Mouse (Mus musculus): ENCODE results near the gene Ucp1. TPM values are rescaled to one million over a fixed set of nuclear protein-coding genes. Genes with fewer than 3 reads are reported as not detected.

The Ucp1 gene
- polyA plus RNA-seq, 2 experiments = not detected

DNA sequence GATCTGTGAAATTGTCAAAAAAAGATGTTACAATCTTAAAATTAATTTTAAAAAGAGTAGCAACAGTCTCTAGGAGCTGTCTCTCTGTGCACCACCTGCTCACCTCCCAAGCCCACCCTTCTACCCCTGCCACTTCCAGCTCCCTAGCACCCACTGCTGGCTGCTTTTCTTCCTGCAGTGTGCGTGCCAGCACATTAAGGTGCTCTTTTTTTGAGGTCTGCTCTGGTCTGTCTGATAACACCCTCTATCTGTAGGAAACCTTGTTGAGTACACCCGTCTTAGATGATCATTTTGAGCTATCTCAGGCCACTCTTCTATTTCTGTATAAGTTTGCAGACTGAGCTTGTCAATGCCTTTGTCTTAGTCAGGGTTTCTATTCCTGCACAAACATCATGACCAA, 32.9 kb downstream of the Ucp1 start:
- ATAC-seq (ENCODE audit: insufficient read depth) (peak; percentile 79), DNase-seq (ENCODE audit: low read depth in 3 of 3, low spot score in 3 of 3) (no peak)
- peak; percentile 65 for TF ChIP-seq CTCF (IDR thresholded peaks at IDR 0.05; ENCODE audit: low read depth)
- no peak for TF ChIP-seq EP300 (IDR thresholded peaks at IDR 0.05; ENCODE audit: low read depth)
- Histone ChIP-seq H3K9me3 (ENCODE audit: control insufficient read depth, low read length) (no peaks in the 10 kb centered on the region), H3K27ac (no peak overlapping the region), H3K4me3 (ENCODE audit: insufficient read depth in 1 of 2, low read depth in 2 of 2, low read length in 2 of 2) (no peak overlapping the region), H3K36me3 (replicated peaks; ENCODE audit: control insufficient read depth, insufficient read depth, low read depth) (peaks cover 5% of the 10 kb centered on the region), H3K9ac (replicated peaks) (no peak overlapping the region), H3K27me3 (ENCODE audit: control insufficient read depth, insufficient read depth, low read length) (no peaks in the 10 kb centered on the region), H3K4me2 (ENCODE audit: low read depth) (no peak overlapping the region), H3K4me1 (replicated peaks; ENCODE audit: control insufficient read depth in 2 of 2, insufficient read depth in 2 of 2, low read length in 1 of 2) (peaks cover 0 to 2% of the 10 kb centered on the region in 2 experiments; a peak in 1 of 4 replicates)
- 34% methylated on average over 2 of the region's 2 CpGs for WGBS (ENCODE audit: insufficient replicate concordance)

DNA sequence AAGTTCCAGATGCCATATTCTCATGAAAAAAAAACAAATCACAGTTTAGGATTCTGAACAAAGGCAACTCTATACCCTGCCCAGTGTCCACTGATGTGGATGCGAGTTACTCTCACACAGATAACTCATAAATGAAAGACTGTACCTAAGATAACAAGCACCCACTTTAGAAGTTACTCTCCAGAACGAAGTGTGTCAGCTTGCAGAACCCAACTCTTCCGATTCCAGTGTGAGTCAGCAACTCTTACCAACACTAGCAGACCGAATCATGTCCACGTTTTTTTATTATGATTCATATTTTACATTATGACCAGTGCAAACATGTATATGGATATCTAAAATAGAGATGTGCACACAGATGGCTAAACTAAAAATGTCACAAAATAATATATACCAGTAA, 37.7 kb downstream of the Ucp1 start:
- WGBS (ENCODE audit: insufficient replicate concordance) = 68% methylated on average over 5 of the region's 5 CpGs
- no peak for DNase-seq (ENCODE audit: low read depth in 3 of 3, low spot score in 3 of 3)
- Histone ChIP-seq H3K4me1 (replicated peaks; ENCODE audit: control insufficient read depth in 2 of 2, insufficient read depth in 2 of 2, low read length in 1 of 2) (peaks cover 3 to 4% of the 10 kb centered on the region in 2 experiments; a peak in 2 of 4 replicates), H3K36me3 (replicated peaks; ENCODE audit: control insufficient read depth, insufficient read depth, low read depth) (no peaks in the 10 kb centered on the region; the same call in 1 of the 2 replicates), H3K4me2 (ENCODE audit: low read depth) (no peak overlapping the region), H3K4me3 (ENCODE audit: insufficient read depth in 1 of 2, low read depth in 2 of 2, low read length in 2 of 2) (no peak overlapping the region), H3K9me3 (ENCODE audit: control insufficient read depth, low read length) (no peaks in the 10 kb centered on the region), H3K27ac (no peak overlapping the region), H3K27me3 (ENCODE audit: control insufficient read depth, insufficient read depth, low read length) (no peaks in the 10 kb centered on the region), H3K9ac (replicated peaks) (no peak overlapping the region)
- TF ChIP-seq EP300 (IDR thresholded peaks at IDR 0.05; ENCODE audit: low read depth) (no peak), CTCF (IDR thresholded peaks at IDR 0.05; ENCODE audit: low read depth) (no peak)
- ATAC-seq (ENCODE audit: insufficient read depth) = no peak

DNA sequence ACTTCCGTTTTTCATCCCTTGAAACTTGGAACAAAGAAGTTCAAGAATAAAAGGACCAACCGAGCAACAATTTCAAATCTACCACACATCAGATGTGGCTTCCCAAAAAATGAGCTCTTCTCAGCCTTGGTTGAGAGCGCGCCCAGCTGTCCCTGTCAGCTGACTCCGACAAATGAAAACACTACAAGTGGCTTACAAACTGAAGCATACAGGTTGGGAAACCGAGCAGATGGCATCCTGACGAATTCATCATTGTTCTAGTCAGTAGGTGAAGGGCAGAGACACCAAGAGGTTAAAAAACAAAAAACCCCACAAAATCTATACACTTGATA, 41.4 kb downstream of the Ucp1 start:
- TF ChIP-seq EP300 (IDR thresholded peaks at IDR 0.05; ENCODE audit: low read depth) = no peak
- no peak for TF ChIP-seq CTCF (IDR thresholded peaks at IDR 0.05; ENCODE audit: low read depth)
- Histone ChIP-seq H3K4me3 (ENCODE audit: insufficient read depth in 1 of 2, low read depth in 2 of 2, low read length in 2 of 2) (peak overlapping the region; percentile 87 to 97), H3K9ac (replicated peaks) (peak overlapping the region; percentile 83), H3K36me3 (replicated peaks; ENCODE audit: control insufficient read depth, insufficient read depth, low read depth) (no peaks in the 10 kb centered on the region; the same call in 1 of the 2 replicates), H3K27me3 (ENCODE audit: control insufficient read depth, insufficient read depth, low read length) (no peaks in the 10 kb centered on the region), H3K27ac (peak overlapping the region; percentile 54; the same call in 1 of the 2 replicates), H3K4me1 (replicated peaks; ENCODE audit: control insufficient read depth in 2 of 2, insufficient read depth in 2 of 2, low read length in 1 of 2) (peaks cover 6 to 7% of the 10 kb centered on the region in 2 experiments; a peak in 2 of 4 replicates), H3K9me3 (ENCODE audit: control insufficient read depth, low read length) (no peaks in the 10 kb centered on the region), H3K4me2 (ENCODE audit: low read depth) (peak overlapping the region; percentile 98)
- no peak for ATAC-seq (ENCODE audit: insufficient read depth)
- 7% methylated on average over 7 of the region's 7 CpGs for whole genome bisulfite sequencing (ENCODE audit: insufficient replicate concordance)
- DNase-seq (ENCODE audit: low read depth in 3 of 3, low spot score in 3 of 3) = no peak

DNA sequence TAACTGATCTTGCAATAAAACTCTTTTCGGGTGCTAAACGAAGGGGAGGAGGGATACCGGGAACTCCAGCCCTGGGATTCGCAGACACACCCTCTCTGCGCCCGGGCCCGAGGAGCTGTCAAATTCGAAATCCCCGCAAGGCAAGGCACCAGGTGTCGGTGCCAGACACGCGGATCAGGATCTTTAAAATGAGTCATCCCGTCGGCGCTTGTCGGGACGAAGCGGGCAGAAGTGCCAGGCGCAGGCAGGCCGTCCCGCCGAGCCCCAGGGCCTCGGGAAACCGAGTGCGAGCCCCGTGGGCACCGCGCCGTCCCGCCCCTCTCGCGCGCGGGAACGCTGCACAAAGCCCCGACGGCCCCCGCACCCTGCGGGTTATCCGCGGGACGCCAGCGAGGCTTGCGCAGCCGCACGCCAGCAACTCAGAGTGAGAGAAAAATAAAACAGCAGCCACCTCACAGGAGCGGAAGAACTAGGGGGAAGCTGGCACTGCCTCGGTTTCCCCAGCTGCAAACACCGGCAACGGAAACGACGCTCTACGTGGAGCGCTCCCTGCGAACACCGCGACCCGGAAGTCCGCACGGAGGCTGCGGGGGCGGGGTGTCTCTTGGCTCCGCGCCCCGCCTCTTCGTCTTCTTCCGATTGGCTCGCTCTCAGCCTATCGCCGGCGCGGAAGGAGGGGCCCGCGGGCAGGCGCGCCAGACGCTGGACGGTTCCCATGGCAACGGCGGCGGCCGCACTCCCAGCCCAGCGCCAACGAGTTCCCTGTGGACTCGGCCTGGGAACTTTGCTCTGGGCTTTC, 41.9 kb downstream of the Ucp1 start, which contains the start of gene Elmod2:
Gene Elmod2, minus strand, starts transcription at position 588 of the 799 bp plus-strand sequence.
- peak within 1 kb of the TSS; percentile 83 for H3K9ac ChIP-seq (replicated peaks)
- H3K36me3 ChIP-seq (replicated peaks; ENCODE audit: control insufficient read depth, insufficient read depth, low read depth) = no peaks in the 10 kb centered on the region; the same call in 1 of the 2 replicates
- DNase-seq (ENCODE audit: low read depth in 3 of 3, low spot score in 3 of 3) = peak; percentile 91 to 93 (median 92)
- peak within 1 kb of the TSS; percentile 98 for H3K4me2 ChIP-seq (ENCODE audit: low read depth)
- TF ChIP-seq CTCF (IDR thresholded peaks at IDR 0.05; ENCODE audit: low read depth) (no peak), EP300 (IDR thresholded peaks at IDR 0.05; ENCODE audit: low read depth) (no peak)
- peak; percentile 100 for ATAC-seq (ENCODE audit: insufficient read depth)
- H3K27ac ChIP-seq = peak within 1 kb of the TSS; percentile 54
- H3K9me3 ChIP-seq (ENCODE audit: control insufficient read depth, low read length) = no peaks in the 10 kb centered on the region
- peaks cover 6 to 7% of the 10 kb centered on the region in 2 experiments; a peak in 2 of 4 replicates for H3K4me1 ChIP-seq (replicated peaks; ENCODE audit: control insufficient read depth in 2 of 2, insufficient read depth in 2 of 2, low read length in 1 of 2)
- no peaks in the 10 kb centered on the region for H3K27me3 ChIP-seq (ENCODE audit: control insufficient read depth, insufficient read depth, low read length)
- peak within 1 kb of the TSS; percentile 87 to 97 for H3K4me3 ChIP-seq (ENCODE audit: insufficient read depth in 1 of 2, low read depth in 2 of 2, low read length in 2 of 2)
- under 1% methylated on average over 84 of the region's 85 CpGs for whole genome bisulfite sequencing (ENCODE audit: insufficient replicate concordance)

DNA sequence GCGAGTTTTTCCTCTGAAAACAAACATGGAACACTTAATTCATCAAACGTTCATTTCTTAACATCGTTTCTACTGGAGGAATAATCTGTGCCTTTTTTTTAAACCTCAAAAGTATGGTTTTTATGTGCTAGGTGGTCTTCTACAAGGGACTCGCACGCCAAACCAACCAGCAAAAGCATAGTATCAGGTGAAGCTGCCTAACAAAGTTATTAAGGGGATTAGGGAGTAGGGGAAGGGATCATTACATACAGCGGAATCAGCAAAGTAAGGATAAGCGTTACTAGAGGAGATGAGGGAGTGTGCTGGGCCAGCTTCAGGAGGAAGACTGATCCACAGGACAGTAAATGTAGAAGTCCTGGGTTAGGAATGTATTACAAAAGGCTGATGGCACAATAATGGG, 42.7 kb downstream of the Ucp1 start:
- Histone ChIP-seq H3K9ac (replicated peaks) (peak overlapping the region; percentile 63), H3K9me3 (ENCODE audit: control insufficient read depth, low read length) (no peaks in the 10 kb centered on the region), H3K4me1 (replicated peaks; ENCODE audit: control insufficient read depth in 2 of 2, insufficient read depth in 2 of 2, low read length in 1 of 2) (peaks cover 6 to 7% of the 10 kb centered on the region in 2 experiments; a peak in 2 of 4 replicates), H3K27me3 (ENCODE audit: control insufficient read depth, insufficient read depth, low read length) (no peaks in the 10 kb centered on the region), H3K36me3 (replicated peaks; ENCODE audit: control insufficient read depth, insufficient read depth, low read depth) (no peaks in the 10 kb centered on the region; the same call in 1 of the 2 replicates), H3K27ac (no peak overlapping the region), H3K4me2 (ENCODE audit: low read depth) (peak overlapping the region; percentile 98), H3K4me3 (ENCODE audit: insufficient read depth in 1 of 2, low read depth in 2 of 2, low read length in 2 of 2) (peak overlapping the region; percentile 56 to 97)
- no peak for ATAC-seq (ENCODE audit: insufficient read depth)
- TF ChIP-seq EP300 (IDR thresholded peaks at IDR 0.05; ENCODE audit: low read depth) (no peak), CTCF (IDR thresholded peaks at IDR 0.05; ENCODE audit: low read depth) (no peak)
- DNase-seq (ENCODE audit: low read depth in 3 of 3, low spot score in 3 of 3) = no peak
- WGBS (ENCODE audit: insufficient replicate concordance) = 19% methylated on average over 7 of the region's 7 CpGs

Data from liver, embryonic 14.5 days (tissue).